Mouse (Mus musculus): ENCODE data around the gene Smagp. TPM values are rescaled to one million over a fixed set of nuclear protein-coding genes. Genes with fewer than 3 reads are reported as not detected.

The Smagp gene
- not detected for polyA plus RNA-seq (2017; shearing (Covaris generic))

DNA sequence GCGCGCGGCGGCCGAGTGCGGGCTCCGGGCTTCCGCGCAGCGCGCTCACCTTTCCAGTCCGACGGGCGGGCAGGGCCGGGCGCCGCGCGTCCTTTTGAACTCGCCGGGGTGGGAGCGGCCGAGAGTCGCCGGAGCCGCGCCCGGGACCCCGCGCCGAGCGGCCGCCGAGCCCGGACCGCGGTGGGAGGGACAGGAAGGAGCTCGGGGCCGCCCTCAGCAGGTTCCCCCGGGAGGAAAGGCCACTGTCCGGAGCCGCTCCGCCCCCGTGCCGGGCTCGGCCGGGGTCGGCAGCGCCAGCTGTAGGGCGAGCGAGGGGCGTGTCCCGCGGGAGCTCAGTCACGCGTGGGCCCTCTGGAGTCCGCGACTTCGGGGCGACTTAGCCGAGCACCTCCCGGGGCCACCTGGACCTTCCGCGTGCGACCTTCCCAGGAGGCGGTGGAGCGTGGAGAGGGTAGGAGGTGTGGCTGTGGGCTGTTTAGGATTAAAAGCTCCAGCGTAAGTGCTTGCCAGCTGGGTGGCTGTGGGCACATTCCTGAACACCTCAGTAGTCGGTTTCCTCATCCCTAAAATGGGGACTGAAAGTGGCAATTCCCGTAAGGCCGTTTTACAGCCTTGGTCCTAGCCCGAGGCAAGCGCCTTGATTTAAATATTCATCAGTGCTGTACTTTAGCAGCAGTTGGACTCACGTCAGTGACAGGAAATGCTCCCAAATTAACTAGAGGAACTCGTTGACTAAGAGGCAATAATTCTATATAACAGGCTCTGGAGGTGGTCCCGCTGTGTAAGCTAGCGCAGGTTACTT is at the start of gene Smagp:
TSS of gene Smagp (minus strand) at position 241 of the 802 bp plus-strand sequence.
- no peak for ATAC-seq

DNA sequence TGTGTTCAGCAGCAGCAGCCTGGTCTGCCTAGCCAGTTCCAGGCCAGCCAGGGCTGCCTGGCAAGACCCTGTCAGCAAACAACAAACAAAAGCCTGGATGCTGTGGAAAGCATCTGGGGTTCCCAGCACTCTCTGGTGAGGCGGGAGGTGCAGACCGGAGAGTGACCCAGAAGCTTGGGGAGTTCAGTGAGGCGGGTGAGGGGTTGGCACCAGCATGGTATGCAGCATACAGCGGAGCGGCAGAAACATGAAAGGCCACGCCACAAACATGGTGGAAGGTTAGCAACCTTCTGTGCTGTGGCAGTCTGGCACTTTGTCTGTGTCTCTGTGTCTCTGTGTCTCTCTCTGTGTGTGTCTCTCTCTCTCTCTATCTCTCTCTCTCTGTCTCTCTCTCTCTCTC is 49.7 kb upstream of the Smagp start:
- no peak for ATAC-seq

DNA sequence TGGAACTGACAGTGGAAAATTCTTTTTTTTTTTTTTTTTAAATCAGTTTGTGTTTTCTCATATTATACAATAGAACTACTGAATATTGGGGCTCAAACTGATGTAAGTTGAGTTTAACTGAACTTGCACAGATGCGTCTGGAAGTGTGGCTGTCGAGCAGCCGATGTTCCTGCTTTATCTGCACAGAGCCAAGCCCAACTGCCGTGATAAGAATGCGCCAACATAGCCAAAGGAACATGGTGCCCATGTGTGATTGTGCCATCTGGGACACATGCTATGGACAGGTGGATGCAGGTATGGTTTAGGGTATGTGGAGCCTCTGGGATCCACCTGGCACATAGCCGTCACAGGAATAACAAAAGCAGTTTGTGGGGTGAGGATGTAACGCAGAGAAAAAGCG is 49.1 kb upstream of the Smagp start:
- no peak for ATAC-seq

DNA sequence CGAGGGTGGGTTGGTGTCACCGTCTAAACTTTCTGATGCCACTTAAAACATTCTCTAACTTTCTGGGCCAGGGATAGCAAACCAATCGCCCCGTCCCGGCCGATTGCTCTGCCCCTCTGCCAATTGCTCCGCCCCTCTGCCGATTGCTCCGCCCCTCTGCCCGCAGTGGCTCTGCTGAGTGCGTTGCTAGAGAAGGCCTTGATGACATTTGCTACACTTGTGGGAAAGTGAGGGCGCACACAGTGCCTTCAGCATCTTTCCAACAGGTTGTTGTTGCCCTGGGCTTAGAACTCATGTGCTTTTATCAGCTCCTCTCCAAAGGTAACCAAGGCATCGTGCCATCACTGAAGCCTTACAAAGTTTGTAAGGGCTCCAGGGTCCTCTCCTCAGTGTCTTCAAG is 48.5 kb upstream of the Smagp start:
- ATAC-seq = no peak

DNA sequence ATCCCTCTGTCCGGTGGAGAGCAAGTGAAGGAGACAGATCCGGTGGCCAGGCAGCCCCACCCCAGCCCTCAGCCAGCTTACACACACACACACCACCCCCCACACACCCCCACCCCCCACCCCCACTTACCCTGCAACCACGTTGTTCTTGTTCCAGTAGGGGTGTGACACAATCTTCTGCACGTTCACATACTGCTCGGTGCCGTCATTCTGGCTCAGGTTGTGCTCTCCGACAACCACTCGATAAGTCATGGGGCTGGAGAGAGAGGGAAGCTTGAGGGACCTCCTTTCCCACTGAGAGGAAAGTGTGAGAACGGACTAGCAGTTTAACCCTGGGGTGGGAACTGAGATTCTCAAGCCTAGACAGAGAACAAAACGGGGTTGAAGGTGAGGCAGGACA is 47.7 kb upstream of the Smagp start:
- ATAC-seq = no peak

DNA sequence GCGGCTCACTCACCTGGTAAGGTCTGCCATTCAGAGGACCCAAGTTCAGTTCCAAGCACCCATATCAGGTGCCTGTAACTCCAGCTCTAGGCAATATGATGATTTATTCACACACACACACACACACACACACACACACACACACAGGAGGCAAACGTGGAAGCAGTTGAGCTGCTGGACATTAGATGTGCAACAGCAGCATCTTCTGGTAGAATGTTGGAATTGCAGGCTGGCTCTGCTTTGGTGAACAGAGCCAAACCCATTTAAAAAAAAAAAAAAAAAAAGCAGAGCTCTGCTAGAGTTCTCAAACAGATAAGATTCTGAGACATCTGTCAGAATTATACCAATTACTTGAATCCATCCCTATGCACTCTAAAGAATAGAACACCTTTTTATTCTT is 46.3 kb upstream of the Smagp start:
- peak; percentile 59 for ATAC-seq

DNA sequence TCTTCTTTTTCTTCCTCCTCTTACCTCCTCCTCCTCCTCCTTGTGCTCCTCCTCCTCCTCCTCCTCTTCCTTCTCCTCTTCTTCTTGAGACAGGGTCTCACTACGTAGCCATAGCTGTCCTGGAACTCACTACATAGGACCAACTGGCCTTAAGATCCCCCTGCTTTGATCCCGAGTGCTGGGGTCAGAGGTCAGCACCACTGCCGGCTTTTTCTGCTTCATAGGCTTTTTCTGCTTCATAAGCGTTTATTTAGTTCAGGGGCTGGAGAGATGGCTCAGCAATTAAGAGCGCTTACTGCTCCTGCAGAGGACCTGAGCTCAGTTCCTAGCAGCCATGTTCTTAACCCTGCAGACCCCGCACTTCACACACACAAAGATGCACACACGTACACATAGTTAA is 45.0 kb upstream of the Smagp start:
- ATAC-seq = no peak

DNA sequence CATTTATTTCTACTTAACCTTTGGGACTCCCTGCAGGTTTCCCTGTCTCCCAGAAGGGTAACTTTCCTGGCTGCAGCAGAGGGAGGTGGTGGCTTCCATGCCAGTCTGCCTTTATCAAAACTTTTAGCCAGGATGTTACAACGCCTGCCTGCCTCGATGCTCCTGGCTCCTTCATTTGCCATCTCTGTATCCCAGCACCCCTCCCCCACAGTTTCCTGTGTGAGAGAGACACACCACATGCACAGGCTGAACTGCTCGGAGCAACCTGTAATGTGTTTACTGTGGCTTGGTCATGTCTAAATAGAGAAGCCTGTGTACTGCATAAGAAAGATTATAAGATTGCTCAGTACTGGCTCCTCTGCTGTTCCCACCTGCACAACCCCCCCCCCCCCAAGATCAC is 43.6 kb upstream of the Smagp start:
- no peak for ATAC-seq

DNA sequence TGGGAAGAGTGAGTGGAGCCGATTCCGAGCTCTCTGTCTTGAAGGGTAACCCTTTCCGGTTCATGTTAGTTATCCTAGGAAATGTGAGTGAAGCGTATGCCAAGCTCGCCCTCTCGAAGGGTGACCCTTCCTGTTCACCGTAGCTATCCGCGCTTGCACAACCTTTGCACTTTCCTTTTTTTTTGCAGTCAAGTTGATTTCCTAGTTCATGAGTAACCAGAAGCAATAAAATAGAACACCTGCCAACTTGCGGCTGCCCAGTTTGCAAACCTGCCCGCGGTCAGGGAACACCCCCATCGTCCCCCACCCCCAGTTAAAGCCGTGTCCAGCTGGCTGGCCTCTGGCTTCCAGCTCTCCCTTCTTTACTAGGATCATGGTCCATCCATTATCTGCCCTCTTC is 42.3 kb upstream of the Smagp start:
- no peak for ATAC-seq

DNA sequence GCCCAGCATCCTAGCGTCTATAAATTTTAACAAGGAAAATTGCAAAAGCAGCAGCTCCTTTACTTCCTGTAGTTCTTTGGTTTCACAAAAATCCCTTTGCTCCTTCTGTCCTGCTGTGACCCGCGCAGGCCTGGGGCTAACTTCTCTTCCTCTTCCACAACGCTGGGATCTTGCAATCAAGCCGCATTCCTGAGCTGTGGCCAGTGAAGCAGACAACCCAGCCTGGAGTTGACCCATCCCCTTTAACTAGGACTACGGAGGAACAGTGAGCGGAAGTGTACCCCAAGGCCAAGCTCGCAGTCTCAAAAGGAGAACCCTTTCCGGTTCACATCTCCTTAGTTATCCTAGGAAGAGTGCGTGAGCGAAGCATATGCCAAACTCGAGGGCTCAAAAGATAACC is 41.8 kb upstream of the Smagp start:
- ATAC-seq = no peak

DNA sequence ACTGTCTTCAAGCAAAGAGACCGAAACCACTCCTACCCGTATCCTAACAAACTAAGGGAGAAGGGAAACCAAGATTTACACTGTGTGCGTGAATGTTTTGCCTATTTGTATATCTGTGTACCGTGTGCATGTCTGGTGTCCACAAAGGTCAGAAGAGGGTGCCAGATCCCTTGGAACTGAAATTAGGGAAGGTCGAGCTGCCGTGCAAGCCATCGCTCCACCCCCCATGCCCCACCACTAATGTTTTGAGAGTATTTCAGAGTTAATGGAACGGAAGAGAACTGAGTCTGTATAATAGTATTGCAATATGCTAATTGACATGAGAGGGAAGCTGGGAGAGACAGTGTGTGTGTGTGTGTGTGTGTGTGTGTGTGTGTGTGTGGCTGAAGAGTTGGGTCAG is 40.9 kb upstream of the Smagp start:
- no peak for ATAC-seq

DNA sequence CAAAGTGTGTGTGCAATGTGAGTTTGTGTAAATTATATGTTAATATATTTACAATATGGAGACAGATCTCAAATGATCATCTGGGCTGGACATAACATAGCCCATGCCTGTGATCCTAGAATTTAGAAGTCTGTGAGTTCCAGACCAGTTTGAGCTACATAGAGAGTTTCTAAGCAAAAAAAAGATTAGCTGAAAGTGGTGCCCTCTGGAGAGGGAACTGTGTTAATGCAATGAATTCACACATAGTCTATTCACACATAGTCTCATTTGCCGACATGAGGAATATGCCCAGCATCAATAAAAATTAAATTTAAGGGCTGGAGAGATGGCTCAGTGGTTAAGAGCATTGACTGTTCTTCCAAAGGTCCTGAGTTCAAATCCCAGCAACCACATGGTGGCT is 39.8 kb upstream of the Smagp start:
- no peak for ATAC-seq

DNA sequence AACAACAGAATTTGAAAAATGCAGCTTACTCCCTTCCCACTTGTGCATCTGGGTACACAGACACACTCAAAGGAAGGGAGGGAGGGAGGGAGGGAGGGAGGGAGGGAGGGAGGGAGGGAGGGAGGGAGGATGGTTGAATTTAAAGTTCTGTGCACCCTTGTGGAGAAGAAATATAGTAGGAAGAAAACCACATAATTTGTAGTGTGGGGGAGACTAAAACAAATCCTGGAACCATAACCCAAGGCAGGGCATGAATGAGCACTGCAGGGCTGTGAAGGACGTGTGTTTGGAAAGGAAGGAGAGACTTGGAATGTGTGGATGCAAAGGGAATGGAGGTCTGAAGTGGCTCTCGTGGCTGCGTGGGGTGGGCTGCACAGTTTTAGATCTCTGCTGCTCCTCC is 38.7 kb upstream of the Smagp start:
- ATAC-seq = no peak

DNA sequence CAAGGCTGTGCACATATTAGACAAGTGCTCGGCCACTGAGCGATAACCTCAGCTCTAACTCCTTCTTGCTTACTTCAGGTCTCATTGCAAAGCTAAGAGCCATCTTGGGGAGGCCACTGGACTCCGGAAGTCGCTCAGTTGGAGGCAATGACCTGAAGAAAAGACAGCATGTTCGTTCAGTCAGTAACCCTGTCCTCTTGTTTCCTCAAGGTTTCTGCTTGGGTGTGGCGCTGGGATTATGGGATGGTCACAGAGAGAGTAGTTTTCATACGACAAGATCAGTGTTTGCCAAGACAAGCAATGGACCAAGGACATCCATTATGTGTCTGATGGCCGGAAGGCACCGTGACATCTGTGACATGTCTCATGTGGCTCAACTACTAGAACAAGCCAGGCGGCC is 37.8 kb upstream of the Smagp start:
- no peak for ATAC-seq

DNA sequence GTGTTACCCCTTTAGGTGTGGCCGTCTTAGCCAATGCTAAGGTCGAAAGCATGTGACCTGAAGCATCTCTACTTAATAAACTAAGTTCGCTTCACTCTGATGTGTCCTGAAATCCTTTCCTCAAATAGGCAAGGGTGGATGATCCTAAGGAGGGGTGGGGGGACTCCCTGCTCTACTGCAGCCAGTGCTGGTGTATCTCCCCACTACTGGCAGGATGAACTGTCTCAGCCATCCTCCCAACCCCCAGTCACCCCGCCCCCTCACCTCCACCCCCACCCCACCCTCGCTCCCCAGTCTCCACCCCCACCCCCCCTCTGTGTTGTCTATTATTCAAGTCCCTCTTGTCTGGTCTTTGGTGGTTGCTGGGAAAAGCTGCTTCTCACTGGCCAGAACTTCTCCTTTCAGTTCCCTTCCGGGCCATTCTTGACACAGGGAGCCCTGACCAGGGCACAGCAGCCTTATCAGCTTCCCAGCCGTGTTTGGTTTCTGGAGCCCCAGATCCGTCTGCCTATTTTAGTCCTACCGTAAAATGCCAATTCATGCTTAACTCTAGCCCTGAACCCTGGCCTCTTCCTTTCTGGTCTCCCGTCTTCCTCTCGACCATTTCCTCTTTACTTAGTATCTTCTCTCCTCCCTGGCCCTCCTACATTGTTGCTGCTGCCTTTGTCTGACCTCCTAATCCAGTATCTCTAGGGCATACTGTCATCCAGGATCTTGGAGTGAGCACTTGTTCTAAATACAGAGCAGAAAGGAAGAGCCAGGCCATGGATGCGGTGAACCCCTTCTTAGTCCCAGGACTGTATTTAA is 37.0 kb upstream of the Smagp start:
- ATAC-seq = no peak

DNA sequence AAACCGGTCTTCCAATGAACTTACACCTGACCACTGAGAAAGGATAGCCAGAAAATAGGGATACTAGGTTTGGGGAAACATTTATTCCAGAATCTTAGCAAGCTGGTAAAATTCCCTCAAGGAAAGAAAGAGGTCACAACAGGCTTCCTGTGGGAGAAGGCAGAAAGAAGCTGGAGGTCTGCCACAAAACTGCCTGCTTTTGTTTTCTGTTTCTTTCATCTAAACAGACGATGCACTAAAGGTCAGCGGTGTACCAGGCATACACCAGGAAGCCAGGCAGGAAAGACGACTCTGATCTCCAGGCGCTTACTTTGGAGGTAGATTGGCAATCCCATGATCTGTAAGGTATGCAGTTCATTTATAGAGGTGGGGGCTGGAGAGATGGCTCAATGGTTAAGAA is 34.1 kb upstream of the Smagp start:
- ATAC-seq = no peak

DNA sequence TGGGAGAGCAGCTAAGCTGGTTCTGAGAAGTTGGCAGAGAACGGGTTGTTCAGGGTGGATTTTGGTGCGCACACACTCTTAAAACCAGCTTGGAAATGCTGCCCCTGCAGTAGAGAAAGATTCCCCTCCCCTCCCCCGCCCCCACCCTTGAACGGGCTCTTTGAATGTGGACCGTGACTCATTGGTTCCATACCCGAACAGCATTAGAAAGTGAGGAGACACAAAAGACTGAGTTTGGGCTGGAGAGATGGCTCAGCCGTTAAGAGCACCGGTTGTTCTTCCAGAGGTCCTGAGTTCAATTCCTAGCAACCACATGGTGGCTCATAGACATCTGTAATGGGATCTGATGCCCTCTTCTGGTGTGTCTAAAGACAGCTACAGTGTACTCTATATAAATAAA is 33.3 kb upstream of the Smagp start:
- ATAC-seq = peak; percentile 6

DNA sequence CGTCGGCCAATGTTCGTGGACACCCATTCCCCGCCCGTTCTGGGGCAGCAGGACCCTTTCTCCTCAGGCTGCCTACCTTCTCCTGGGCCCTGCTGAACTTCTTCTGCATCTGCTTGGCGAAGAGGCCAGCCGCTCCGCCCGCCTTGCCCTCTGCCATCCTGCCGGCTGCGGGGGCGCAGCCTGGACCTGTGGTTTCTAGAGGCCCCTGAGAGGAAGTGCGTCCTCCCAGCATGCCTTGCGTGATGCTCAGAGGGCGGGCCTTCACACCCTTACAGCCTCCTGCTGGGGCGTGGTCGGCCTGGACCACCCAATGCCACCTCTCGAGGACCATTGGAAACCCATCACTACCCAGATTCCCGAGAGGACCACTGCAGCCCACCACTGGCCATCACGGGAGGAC is 32.6 kb upstream of the Smagp start, which contains the start of gene Bin2:
TSS of gene Bin2 (minus strand) at position 217 of the 400 bp plus-strand sequence.
- peak; percentile 51 for ATAC-seq

DNA sequence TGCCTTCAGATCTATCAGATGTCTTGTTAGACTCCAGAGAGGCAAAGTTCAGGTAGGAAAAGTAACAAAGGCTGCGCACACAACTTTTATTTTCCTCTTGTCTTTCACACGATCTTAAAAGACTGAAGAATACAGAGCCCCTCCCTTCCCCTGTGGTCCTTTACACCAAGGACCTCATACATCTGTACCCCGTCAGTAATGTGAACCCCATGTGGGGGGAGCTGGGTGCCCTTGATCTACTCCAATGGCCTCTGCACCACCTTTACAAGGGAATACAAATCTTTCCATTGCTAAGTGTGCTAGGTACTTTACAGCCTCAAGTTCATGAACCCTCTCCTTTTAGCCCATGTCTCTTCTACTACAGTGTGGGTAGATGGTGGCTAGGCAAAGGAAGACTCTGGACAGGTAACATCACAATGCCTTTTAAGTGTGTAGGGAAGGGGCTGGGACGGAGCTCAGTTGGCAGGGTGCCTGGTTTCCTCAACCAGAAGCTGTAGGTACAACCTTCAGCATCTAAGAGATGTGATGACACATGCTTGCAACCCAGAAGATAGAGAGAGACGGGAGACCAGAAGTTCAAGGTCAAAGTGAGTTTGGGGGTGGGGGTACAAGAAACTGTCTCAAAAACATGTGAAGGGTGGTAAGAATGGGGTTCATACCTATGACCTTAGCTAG is 31.3 kb upstream of the Smagp start:
- peak; percentile 48 for ATAC-seq

DNA sequence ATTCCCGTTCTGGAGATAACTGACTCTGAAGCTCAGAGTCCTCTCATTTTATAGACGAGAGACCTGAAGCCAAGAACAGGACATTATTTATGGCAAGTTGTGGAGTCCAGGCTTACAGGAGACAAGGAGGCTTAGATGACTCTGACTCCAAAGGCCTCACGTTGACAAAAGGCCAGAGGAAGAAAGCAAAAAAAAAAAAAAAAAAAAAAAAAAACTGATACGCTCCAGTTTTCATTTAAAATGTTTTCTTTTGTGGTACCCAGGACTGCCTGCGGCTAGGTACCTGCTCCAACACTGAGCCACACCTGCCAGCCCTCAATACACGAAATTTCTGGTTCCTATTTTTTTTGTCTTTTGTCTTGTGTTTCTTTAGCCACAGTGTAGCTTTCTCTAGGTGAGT is 30.7 kb upstream of the Smagp start:
- ATAC-seq = no peak

DNA sequence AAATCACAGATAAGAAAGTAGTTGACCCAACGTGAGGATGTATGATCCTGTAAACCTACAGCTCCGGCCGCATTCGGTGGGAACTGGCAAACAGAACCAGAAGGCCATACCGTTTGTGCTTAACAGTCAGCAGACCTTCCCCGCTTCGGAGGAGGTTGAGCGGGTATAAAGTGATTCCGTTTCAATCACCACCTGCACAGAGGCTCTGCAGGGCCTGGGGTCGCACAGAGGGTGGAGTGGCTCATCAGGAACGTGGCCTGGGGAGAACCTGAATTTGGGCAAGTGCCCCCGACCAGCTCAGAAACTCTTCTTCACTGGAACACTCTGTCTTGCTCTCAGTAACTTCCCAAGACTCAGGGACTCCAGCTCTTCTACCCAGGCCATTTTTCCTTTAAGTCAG is 30.1 kb upstream of the Smagp start:
- no peak for ATAC-seq

DNA sequence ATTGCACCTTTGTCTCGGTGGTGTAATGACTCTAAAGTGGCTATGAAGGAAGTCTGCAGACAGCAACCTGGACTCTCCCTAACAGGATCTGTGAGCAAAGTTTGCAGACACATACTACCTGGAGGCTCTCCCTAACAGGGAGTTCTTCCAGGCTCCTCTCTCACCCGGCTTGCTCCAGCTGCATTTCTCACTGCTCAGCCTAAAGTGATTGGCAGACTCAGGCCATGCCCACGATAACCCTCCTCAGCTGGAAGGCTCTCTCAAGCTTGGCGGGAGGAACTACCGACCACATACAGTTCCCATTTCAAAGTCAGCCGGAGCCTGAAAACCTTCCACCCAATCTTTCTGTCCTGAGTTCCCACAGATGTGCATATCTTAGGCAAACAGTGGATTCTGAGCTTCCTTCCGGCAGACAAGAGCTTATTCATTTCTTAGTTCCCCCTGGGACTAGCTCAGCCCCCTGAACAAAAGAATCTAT is 29.5 kb upstream of the Smagp start:
- ATAC-seq = no peak
